Mouse (Mus musculus): ENCODE results near the gene Tcte3. TPM values are rescaled to one million over a fixed set of nuclear protein-coding genes. Genes with fewer than 3 reads are reported as not detected.
"Not testable (repeated sequence)": the region's sequence is repeated elsewhere in the genome, so short reads cannot be mapped to it uniquely, and the experiment has no call there.

The Tcte3 gene
- polyA plus RNA-seq, 1 experiment from 2014 or later: 3.5 TPM

DNA sequence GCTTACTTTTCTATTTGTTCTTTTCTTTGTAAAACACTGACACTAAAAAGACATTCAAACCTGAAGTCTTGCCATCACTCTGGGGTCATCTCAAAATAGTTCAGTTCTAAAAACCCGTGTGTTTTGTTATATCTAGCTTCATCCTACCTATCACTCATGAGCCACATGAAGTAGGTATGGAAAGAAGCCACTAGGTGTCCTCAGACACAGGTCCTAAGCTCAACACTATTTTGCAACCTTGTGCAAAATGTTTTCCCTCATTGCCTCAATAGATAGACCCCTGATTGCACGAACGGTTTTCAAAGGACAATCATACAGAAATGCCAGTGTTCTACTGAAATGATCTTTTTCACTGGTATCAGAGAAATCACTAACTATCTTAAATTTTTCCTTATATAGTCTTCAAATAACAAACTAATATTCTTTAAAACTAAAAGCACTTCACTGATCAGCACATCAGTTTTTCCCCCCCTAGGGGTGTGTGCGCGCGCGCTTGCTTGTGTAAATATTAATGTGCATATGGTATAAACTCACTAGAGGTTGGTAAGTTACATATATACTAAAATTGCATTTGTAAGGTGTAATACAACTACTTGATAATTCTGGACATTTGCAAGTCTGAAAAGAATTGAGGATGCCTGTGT lies 63.4 kb downstream of the Tcte3 start:
- ATAC-seq: peak; percentile 26; the same call in 1 of the 2 replicates
- H3K4me3 ChIP-seq: 0 out of 2 replicates have a peak overlapping the region, but pooled peaks have one; percentile 32
- not testable (repeated sequence) for H3K27ac ChIP-seq; H3K4me1 ChIP-seq; H3K9me3 ChIP-seq (replicated peaks); H3K36me3 ChIP-seq; H3K27me3 ChIP-seq (replicated peaks); H3K9ac ChIP-seq
- WGBS (ENCODE audit: insufficient replicate concordance): 4% methylated on average over 4 of the region's 7 CpGs
- peak overlapping the region; percentile 43; the same call in 1 of the 2 replicates for H3K4me2 ChIP-seq

Other genes with a start within 250 kb of the Tcte3 start
- 1.6 and 2.1 TPM in 2 replicates for gene Wdr27, start 98.3 kb downstream of the Tcte3 start, polyA plus RNA-seq (2016; fragmentation: Nextera tagmentation; extraction: Ambion mirVana)
- 13.7 and 15.3 TPM in 2 replicates for gene 1600012H06Rik, start 98.3 kb downstream of the Tcte3 start, polyA plus RNA-seq (2016; fragmentation: Nextera tagmentation; extraction: Ambion mirVana)
- gene Phf10, start 80.2 kb downstream of the Tcte3 start, polyA plus RNA-seq (2016; fragmentation: Nextera tagmentation; extraction: Ambion mirVana): 119 TPM in 2 replicates
- 6.2 and 7.1 TPM in 2 replicates for gene 9030025P20Rik, start 63.0 kb downstream of the Tcte3 start, polyA plus RNA-seq (2016; fragmentation: Nextera tagmentation; extraction: Ambion mirVana)
- gene Gm3417, start 62.7 kb downstream of the Tcte3 start, polyA plus RNA-seq (2016; fragmentation: Nextera tagmentation; extraction: Ambion mirVana): 0.97 and 2.9 TPM in 2 replicates
- gene Gm3435, start 31.3 kb downstream of the Tcte3 start, polyA plus RNA-seq (2016; fragmentation: Nextera tagmentation; extraction: Ambion mirVana): 4.2 and 4.9 TPM in 2 replicates
- gene Ermard, start 280 bp downstream of the Tcte3 start, polyA plus RNA-seq (2016; fragmentation: Nextera tagmentation; extraction: Ambion mirVana): 48.1 and 48.2 TPM in 2 replicates
- gene Gm3448, start within 50 bp of the Tcte3 start, polyA plus RNA-seq (2016; fragmentation: Nextera tagmentation; extraction: Ambion mirVana): 4.1 and 5.0 TPM in 2 replicates